Mouse (Mus musculus) forebrain, embryonic 12.5 days (tissue): ENCODE data around the gene Fnip1. TPM values are rescaled to one million over a fixed set of nuclear protein-coding genes. Genes with fewer than 3 reads are reported as not detected.

ENCODE experiments used
- polyA plus RNA-seq: library from polyadenylated mRNA; unstranded; fragments of >200 nt; fragmentation: Nextera tagmentation; extraction: Ambion mirVana; gene quantifications from 2 replicates; pipeline ENCODE4 v1.2.1, GENCODE M21; 2016

The Fnip1 gene
- polyA plus RNA-seq, 1 experiment from 2014 or later = 12.4 TPM

Other genes with a start within 250 kb of the Fnip1 start
- not detected in 2 replicates for gene Csf2, start 188.5 kb upstream of the Fnip1 start, polyA plus RNA-seq
- gene Il3, start 170.9 kb upstream of the Fnip1 start, polyA plus RNA-seq = not detected in 2 replicates
- gene Acsl6, start 134.4 kb upstream of the Fnip1 start, polyA plus RNA-seq = 24.6 and 26.4 TPM in 2 replicates
- gene Meikin, start 67.5 kb upstream of the Fnip1 start, polyA plus RNA-seq = not detected in 2 replicates
- 29.7 and 35.4 TPM in 2 replicates for gene Rapgef6, start 84.6 kb downstream of the Fnip1 start, polyA plus RNA-seq